Mouse (Mus musculus): Measurements from ENCODE around the gene Rtl5. TPM values are rescaled to one million over a fixed set of nuclear protein-coding genes. Genes with fewer than 3 reads are reported as not detected.

Gene Rtl5
- polyA plus RNA-seq, 1 experiment from 2014 or later = 1.7 TPM

DNA sequence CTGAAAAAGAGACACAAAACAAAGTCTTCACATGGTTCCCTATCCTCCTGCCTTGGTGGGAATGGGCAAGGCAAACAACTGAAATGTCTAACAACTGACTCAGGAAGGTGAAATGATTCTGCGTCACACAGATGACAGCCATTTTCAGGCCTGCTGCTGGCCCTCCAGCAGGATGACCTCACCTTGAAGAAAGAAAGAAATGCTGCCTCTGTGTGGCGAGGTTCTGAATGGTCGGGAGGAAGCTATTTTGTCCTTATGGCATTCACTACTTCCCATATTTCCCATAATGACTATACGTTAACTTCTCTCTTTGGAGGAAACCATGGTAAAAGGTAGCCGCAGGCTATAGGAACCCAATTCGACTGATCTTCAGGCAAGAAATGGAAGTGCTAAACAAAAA, 4.0 kb downstream of the Rtl5 start:
- H3K4me3 ChIP-seq (ENCODE audit: low read depth, low read length) = no peak overlapping the region
- peak; percentile 11 for DNase-seq (ENCODE audit: low spot score)
- no peaks in the 10 kb centered on the region for H3K9me3 ChIP-seq (ENCODE audit: low read length)
- no peak overlapping the region for H3K27ac ChIP-seq (ENCODE audit: low read length)
- no peaks in the 10 kb centered on the region for H3K4me1 ChIP-seq (ENCODE audit: insufficient read depth, low read depth, low read length)
- H3K36me3 ChIP-seq (ENCODE audit: insufficient read depth, low read length) = no peaks in the 10 kb centered on the region
- TF ChIP-seq CTCF (IDR thresholded peaks at IDR 0.05) (no peak), EP300 (IDR thresholded peaks at IDR 0.05) (no peak)
- no peak for ATAC-seq
- no peak overlapping the region for H3K4me2 ChIP-seq (replicated peaks; ENCODE audit: low read depth, low read length)
- WGBS = 80% methylated on average over 6 of the region's 6 CpGs
- H3K9ac ChIP-seq (replicated peaks; ENCODE audit: low read depth) = no peak overlapping the region
- H3K27me3 ChIP-seq (replicated peaks; ENCODE audit: insufficient read depth, low read length) = no peaks in the 10 kb centered on the region

DNA sequence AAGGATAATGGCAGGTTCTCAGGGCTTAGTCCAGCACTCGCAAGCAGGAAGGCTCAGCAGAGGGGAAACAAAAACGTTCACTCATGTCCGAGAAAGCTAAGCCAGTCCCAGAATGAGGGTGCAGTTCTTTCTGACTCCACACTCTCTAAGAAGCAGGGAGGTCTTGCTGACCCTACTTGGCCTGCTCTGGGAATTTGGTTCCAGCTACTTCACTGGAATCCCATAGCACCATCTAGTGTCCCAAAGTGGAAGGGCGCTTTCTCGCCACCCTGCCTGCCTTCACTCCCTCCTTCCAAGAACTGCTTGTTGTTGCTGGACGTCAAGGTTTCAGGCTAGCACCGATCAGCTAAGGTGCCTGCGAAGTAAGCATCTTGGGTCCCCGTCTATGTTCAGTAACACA, 5.0 kb downstream of the Rtl5 start:
- no peak overlapping the region for H3K27ac ChIP-seq (ENCODE audit: low read length)
- ATAC-seq = peak; percentile 37; the same call in 1 of the 2 replicates

DNA sequence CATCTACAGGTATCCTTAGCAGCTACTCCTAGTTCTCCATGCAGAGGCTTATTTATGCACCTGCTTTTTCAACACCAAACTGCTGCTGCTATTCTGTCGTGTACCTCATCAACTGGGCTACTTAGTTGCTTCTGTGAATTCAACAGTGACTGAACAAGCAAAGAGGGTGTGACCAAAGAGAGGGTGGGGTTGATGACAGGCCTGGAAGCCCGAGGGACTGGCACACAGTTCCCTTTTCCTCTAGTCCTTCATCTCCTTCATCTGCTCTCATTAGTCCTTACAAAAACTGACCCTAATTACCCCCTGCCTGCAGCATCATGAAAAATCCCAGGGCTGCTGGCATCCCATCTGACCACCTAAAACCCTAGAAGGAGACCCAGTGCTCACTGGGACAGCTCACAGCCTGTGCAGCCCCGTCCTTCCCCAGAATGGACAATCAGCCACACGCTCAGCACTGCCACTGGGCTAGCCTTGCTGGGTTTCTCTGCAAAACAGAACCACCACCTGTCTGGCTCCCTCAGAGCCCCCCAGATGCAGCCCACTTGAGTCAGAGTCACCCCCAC, 5.8 kb downstream of the Rtl5 start:
- Histone ChIP-seq H3K36me3 (ENCODE audit: insufficient read depth, low read length) (no peaks in the 10 kb centered on the region), H3K27ac (ENCODE audit: low read length) (no peak overlapping the region), H3K4me2 (replicated peaks; ENCODE audit: low read depth, low read length) (no peak overlapping the region), H3K9me3 (ENCODE audit: low read length) (no peaks in the 10 kb centered on the region), H3K4me1 (ENCODE audit: insufficient read depth, low read depth, low read length) (no peaks in the 10 kb centered on the region), H3K9ac (replicated peaks; ENCODE audit: low read depth) (no peak overlapping the region), H3K4me3 (ENCODE audit: low read depth, low read length) (no peak overlapping the region), H3K27me3 (replicated peaks; ENCODE audit: insufficient read depth, low read length) (no peaks in the 10 kb centered on the region)
- WGBS = 58% methylated on average over 4 of the region's 4 CpGs
- TF ChIP-seq CTCF (IDR thresholded peaks at IDR 0.05) (no peak), EP300 (IDR thresholded peaks at IDR 0.05) (no peak)
- DNase-seq (ENCODE audit: low spot score) (no peak), ATAC-seq (no peak)

More for the DNA sequence above, 5.0 kb downstream of the Rtl5 start:
- no peak overlapping the region for H3K9ac ChIP-seq (replicated peaks; ENCODE audit: low read depth)
- WGBS = 19% methylated on average over 9 of the region's 9 CpGs
- DNase-seq (ENCODE audit: low spot score) = peak; percentile 74
- no peaks in the 10 kb centered on the region for H3K27me3 ChIP-seq (replicated peaks; ENCODE audit: insufficient read depth, low read length)
- no peak overlapping the region for H3K4me2 ChIP-seq (replicated peaks; ENCODE audit: low read depth, low read length)
- no peak overlapping the region for H3K4me3 ChIP-seq (ENCODE audit: low read depth, low read length)
- TF ChIP-seq CTCF (IDR thresholded peaks at IDR 0.05) (peak; percentile 88), EP300 (IDR thresholded peaks at IDR 0.05) (no peak)
- no peaks in the 10 kb centered on the region for H3K36me3 ChIP-seq (ENCODE audit: insufficient read depth, low read length)
- no peaks in the 10 kb centered on the region for H3K4me1 ChIP-seq (ENCODE audit: insufficient read depth, low read depth, low read length)
- H3K9me3 ChIP-seq (ENCODE audit: low read length) = no peaks in the 10 kb centered on the region

DNA sequence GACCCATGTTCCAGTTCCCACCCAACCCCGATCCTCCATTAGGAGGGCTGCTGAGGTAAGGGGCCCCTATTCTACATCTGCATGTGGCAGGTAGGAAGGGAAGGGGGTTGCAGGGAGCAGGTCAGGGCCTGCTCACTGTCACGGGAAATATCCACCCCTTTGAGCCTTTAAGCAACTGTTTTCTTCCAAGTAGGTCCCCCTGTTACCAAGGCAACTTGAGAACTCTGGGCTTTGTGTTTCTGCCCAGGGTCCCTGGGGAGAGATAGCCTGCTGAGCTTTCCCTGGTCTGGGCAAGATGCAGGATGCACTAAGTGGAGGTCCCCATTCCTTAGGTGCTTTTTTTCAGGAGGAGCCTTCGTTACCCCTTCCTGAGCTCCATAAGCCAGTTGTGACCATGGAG, 7.0 kb downstream of the Rtl5 start:
- DNase-seq (ENCODE audit: low spot score) = no peak
- no peak overlapping the region for H3K27ac ChIP-seq (ENCODE audit: low read length)
- ATAC-seq = no peak
- no peak overlapping the region for H3K9ac ChIP-seq (replicated peaks; ENCODE audit: low read depth)
- TF ChIP-seq EP300 (IDR thresholded peaks at IDR 0.05) (no peak), CTCF (IDR thresholded peaks at IDR 0.05) (no peak)
- no peak overlapping the region for H3K4me3 ChIP-seq (ENCODE audit: low read depth, low read length)
- no peaks in the 10 kb centered on the region for H3K36me3 ChIP-seq (ENCODE audit: insufficient read depth, low read length)
- no peaks in the 10 kb centered on the region for H3K4me1 ChIP-seq (ENCODE audit: insufficient read depth, low read depth, low read length)
- H3K9me3 ChIP-seq (ENCODE audit: low read length) = no peaks in the 10 kb centered on the region
- H3K4me2 ChIP-seq (replicated peaks; ENCODE audit: low read depth, low read length) = no peak overlapping the region
- H3K27me3 ChIP-seq (replicated peaks; ENCODE audit: insufficient read depth, low read length) = no peaks in the 10 kb centered on the region
- 62% methylated on average over 3 of the region's 3 CpGs for WGBS

DNA sequence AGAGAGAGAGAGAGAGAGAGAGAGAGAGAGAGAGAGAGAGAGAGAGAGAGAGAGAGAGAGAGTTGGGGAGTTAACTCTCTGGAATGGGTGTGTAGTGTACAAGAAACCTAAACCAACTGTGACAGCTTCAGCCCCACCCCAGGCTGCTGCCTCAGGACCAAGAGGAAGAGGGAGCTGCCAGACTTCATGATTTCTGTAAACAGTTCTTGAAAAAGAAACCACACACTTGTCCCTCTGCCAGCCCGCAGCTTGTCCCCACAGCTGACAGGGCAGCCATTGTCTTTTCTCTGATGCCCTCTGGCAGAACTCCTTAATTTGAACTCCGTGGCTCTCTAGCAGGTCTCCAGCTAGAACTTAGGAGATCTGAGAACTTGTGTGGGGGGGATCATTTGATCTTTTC, 10.2 kb downstream of the Rtl5 start:
- no peaks in the 10 kb centered on the region for H3K27me3 ChIP-seq (replicated peaks; ENCODE audit: insufficient read depth, low read length)
- no peak overlapping the region for H3K4me3 ChIP-seq (ENCODE audit: low read depth, low read length)
- DNase-seq (ENCODE audit: low spot score) = peak; percentile 69
- 0 out of 2 replicates have a peak overlapping the region, but pooled peaks have one; percentile 32 for H3K27ac ChIP-seq (ENCODE audit: low read length)
- TF ChIP-seq CTCF (IDR thresholded peaks at IDR 0.05) = no peak
- TF ChIP-seq EP300 (IDR thresholded peaks at IDR 0.05) = peak; percentile 56; the same call in 1 of the 2 replicates
- H3K9me3 ChIP-seq (ENCODE audit: low read length) = no peaks in the 10 kb centered on the region
- H3K4me1 ChIP-seq (ENCODE audit: insufficient read depth, low read depth, low read length) = no peaks in the 10 kb centered on the region
- ATAC-seq = peak; percentile 87
- H3K9ac ChIP-seq (replicated peaks; ENCODE audit: low read depth) = no peak overlapping the region
- H3K4me2 ChIP-seq (replicated peaks; ENCODE audit: low read depth, low read length) = no peak overlapping the region
- WGBS = 24% methylated on average over 2 of the region's 2 CpGs
- H3K36me3 ChIP-seq (ENCODE audit: insufficient read depth, low read length) = no peaks in the 10 kb centered on the region

DNA sequence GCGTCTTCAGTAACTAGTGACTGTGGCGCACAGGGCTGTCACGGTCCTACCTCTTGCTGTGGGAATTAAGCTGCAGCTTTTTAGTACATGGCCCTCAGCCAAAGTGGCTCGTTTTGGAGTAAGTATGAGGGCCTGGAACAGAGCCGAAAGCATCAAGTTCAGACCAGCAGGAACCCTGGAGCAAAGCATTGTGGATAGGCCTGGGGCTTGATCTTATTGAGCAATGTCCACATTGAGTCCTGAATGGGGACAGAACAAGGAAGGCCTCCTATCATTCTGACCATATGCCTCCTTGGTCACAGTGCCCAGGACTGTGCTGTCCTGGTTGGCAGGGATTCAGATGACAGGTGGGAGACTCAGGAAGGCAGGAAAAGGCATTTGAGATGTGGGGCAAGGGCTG, 10.9 kb downstream of the Rtl5 start:
- no peak for TF ChIP-seq EP300 (IDR thresholded peaks at IDR 0.05)
- TF ChIP-seq CTCF (IDR thresholded peaks at IDR 0.05) = no peak
- no peak overlapping the region for H3K9ac ChIP-seq (replicated peaks; ENCODE audit: low read depth)
- 38% methylated on average over 5 of the region's 5 CpGs for WGBS
- no peaks in the 10 kb centered on the region for H3K36me3 ChIP-seq (ENCODE audit: insufficient read depth, low read length)
- no peak overlapping the region for H3K4me2 ChIP-seq (replicated peaks; ENCODE audit: low read depth, low read length)
- H3K27ac ChIP-seq (ENCODE audit: low read length) = no peak overlapping the region
- DNase-seq (ENCODE audit: low spot score) = peak; percentile 29
- peak; percentile 26; the same call in 1 of the 2 replicates for ATAC-seq
- H3K4me1 ChIP-seq (ENCODE audit: insufficient read depth, low read depth, low read length) = no peaks in the 10 kb centered on the region
- no peaks in the 10 kb centered on the region for H3K9me3 ChIP-seq (ENCODE audit: low read length)
- H3K4me3 ChIP-seq (ENCODE audit: low read depth, low read length) = no peak overlapping the region
- no peaks in the 10 kb centered on the region for H3K27me3 ChIP-seq (replicated peaks; ENCODE audit: insufficient read depth, low read length)

DNA sequence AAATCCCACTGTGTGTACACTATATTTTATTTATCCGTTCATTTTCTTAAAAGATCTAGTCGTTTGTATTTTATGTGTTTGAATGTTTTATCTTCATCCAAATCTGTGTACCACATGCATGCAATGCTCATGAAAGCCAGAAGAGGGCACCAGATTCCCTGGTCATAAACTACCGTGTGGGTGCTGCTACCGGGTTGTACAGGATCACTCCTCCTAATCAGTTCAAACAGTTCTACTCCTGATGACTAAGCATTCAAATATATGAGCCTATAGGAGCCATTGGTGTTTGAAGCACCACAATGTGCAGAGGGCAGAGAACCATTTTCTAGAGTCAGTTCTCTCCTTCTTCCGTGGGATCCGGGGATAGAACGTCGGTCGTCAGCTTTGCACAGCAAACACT, 11.7 kb downstream of the Rtl5 start:
- H3K27me3 ChIP-seq (replicated peaks; ENCODE audit: insufficient read depth, low read length) = no peaks in the 10 kb centered on the region
- H3K4me3 ChIP-seq (ENCODE audit: low read depth, low read length) = no peak overlapping the region
- TF ChIP-seq CTCF (IDR thresholded peaks at IDR 0.05) = peak; percentile 68
- no peak for TF ChIP-seq EP300 (IDR thresholded peaks at IDR 0.05)
- DNase-seq (ENCODE audit: low spot score) = peak; percentile 53
- no peak overlapping the region for H3K27ac ChIP-seq (ENCODE audit: low read length)
- no peaks in the 10 kb centered on the region for H3K36me3 ChIP-seq (ENCODE audit: insufficient read depth, low read length)
- no peak for ATAC-seq
- no peaks in the 10 kb centered on the region for H3K9me3 ChIP-seq (ENCODE audit: low read length)
- whole genome bisulfite sequencing = 50% methylated on average over 9 of the region's 9 CpGs
- H3K4me2 ChIP-seq (replicated peaks; ENCODE audit: low read depth, low read length) = no peak overlapping the region
- no peaks in the 10 kb centered on the region for H3K4me1 ChIP-seq (ENCODE audit: insufficient read depth, low read depth, low read length)
- H3K9ac ChIP-seq (replicated peaks; ENCODE audit: low read depth) = no peak overlapping the region

All from lung, postnatal 0 days (tissue).